Comparison of ENCODE assay signal across 8 mouse cellular contexts in genomic region chr14:30218114-30218513, GRCm38 (mm10).
DNase-seq lines count a peak whose midpoint lies in the region; ATAC-seq and TF ChIP-seq lines count a peak whose summit lies in the region.

No protein-coding gene starts in this region.

- H3K4me2 ChIP-seq in hindbrain, postnatal 0 days (ENCODE audit: low read depth, low read length), result no peak overlapping the region
- H3K4me2 ChIP-seq in hindbrain, embryonic 14.5 days (replicated peaks), result no peak overlapping the region

- peak overlapping the region; percentile 8; the same call in 1 of the 2 replicates for H3K27ac ChIP-seq in hindbrain, postnatal 0 days
- no peak overlapping the region for H3K27ac ChIP-seq in hindbrain, embryonic 14.5 days

- H3K9ac ChIP-seq in hindbrain, postnatal 0 days (replicated peaks; ENCODE audit: low read length), result no peak overlapping the region
- no peak overlapping the region for H3K9ac ChIP-seq in hindbrain, embryonic 14.5 days

- no peak overlapping the region for H3K4me3 ChIP-seq in hindbrain, postnatal 0 days (ENCODE audit: low read length)
- no peak overlapping the region for H3K4me3 ChIP-seq in hindbrain, embryonic 14.5 days (replicated peaks; ENCODE audit: low read length)

- no peaks in the 10 kb centered on the region for H3K36me3 ChIP-seq in hindbrain, postnatal 0 days (ENCODE audit: insufficient read depth, low read length)
- no peaks in the 10 kb centered on the region for H3K36me3 ChIP-seq in hindbrain, embryonic 14.5 days (replicated peaks; ENCODE audit: control insufficient read depth, insufficient read depth)

- no peak for TF ChIP-seq CTCF in hindbrain, postnatal 0 days (IDR thresholded peaks at IDR 0.05; ENCODE audit: low read depth)

- no peaks in the 10 kb centered on the region for H3K9me3 ChIP-seq in hindbrain, postnatal 0 days (ENCODE audit: low read length)
- H3K9me3 ChIP-seq in hindbrain, embryonic 14.5 days (ENCODE audit: control insufficient read depth, low read length), result no peaks in the 10 kb centered on the region

- ATAC-seq in hindbrain, postnatal 0 days, result peak; percentile 74
- ATAC-seq in hindbrain, embryonic 14.5 days (ENCODE audit: low FRiP score), result no peak

- H3K4me1 ChIP-seq in hindbrain, postnatal 0 days (ENCODE audit: insufficient read depth, low read length), result no peaks in the 10 kb centered on the region
- no peaks in the 10 kb centered on the region for H3K4me1 ChIP-seq in hindbrain, embryonic 14.5 days (replicated peaks; ENCODE audit: control insufficient read depth, insufficient read depth, low read length)

- peak; percentile 41 for DNase-seq in hindbrain, postnatal 0 days (ENCODE audit: low spot score)
- DNase-seq in hindbrain, embryonic 14.5 days (ENCODE audit: low spot score), result no peak
- DNase-seq in adrenal gland, postnatal 36 days, result peak; percentile 86 to 90
- peak; percentile 80 for DNase-seq in gastrocnemius, postnatal 14 days
- DNase-seq in left cerebral cortex, postnatal 10 days (ENCODE audit: extremely low spot score in 1 of 2, low spot score in 2 of 2), result peak; percentile 44 to 60
- DNase-seq in T-cell, adult 2 months (ENCODE audit: low spot score), result no peak
- no peak for DNase-seq in retina, embryonic 14.5 days (ENCODE audit: low spot score)
- DNase-seq in lung, postnatal 25 days (ENCODE audit: low spot score), result no peak

- H3K27me3 ChIP-seq in hindbrain, postnatal 0 days (ENCODE audit: insufficient read depth, low read length), result no peaks in the 10 kb centered on the region
- no peaks in the 10 kb centered on the region for H3K27me3 ChIP-seq in hindbrain, embryonic 14.5 days (ENCODE audit: control insufficient read depth, insufficient read depth, low read length)

- WGBS in hindbrain, postnatal 0 days, result 66% methylated on average over 3 of the region's 3 CpGs
- WGBS in hindbrain, embryonic 14.5 days, result 90% methylated on average over 3 of the region's 3 CpGs

- intact Hi-C loops in gastrocnemius, postnatal 14 days (cut with DNase I; ENCODE audit: low total_unique reads), result no loop called here
- intact Hi-C loops in left cerebral cortex, postnatal 10 days (cut with DNase I), result no loop called here

Comparison
In these comparisons a context has a peak if more than half of its experiments do, and no peak if none do; other contexts are left out.
1. DNase-seq: peak in hindbrain, postnatal 0 days (single experiment), adrenal gland, postnatal 36 days (2 of 2), gastrocnemius, postnatal 14 days (single experiment) and left cerebral cortex, postnatal 10 days (2 of 2); none in hindbrain, embryonic 14.5 days (single experiment), T-cell, adult 2 months (single experiment), retina, embryonic 14.5 days (single experiment) and lung, postnatal 25 days (single experiment).